Mouse (Mus musculus): ENCODE results near the gene Foxa2.

DNA sequence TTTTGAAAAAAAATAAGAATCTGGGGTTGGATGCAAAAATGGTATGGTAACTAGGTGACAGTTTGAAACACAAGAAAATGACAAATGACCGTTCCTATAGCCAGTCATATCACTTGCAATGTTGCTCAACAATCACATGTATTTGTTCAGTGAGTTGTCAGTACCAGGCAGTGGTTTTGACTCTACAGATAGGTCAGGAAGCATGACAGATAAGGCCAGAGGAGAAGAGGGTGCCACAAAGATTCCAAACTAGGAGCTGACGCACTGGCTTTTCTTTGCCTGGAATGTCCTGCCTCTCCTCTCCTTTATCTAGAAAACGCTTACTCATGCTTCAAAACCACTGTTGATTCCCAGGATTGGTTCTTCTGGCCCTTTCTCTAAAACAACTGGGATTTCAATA lies 33.4 kb downstream of the Foxa2 start:
- TF ChIP-seq POLR2A (IDR thresholded peaks at IDR 0.05; ENCODE audit: insufficient read length, low read depth) (no peak), E2F4 (IDR thresholded peaks at IDR 0.05; ENCODE audit: insufficient read depth) (no peak), REST (IDR thresholded peaks at IDR 0.05; ENCODE audit: insufficient read depth, insufficient read length) (no peak), POLR2AphosphoS2 (IDR thresholded peaks at IDR 0.05; ENCODE audit: insufficient read length, low read depth) (no peak), USF1 (IDR thresholded peaks at IDR 0.05; ENCODE audit: low read depth) (no peak), MAX (IDR thresholded peaks at IDR 0.05; ENCODE audit: low read depth) (no peak), MYOG (IDR thresholded peaks at IDR 0.05; ENCODE audit: control insufficient read depth in 1 of 3, insufficient read depth in 1 of 3, insufficient read length in 2 of 3, low read depth in 2 of 3) (no peak), TCF12 (IDR thresholded peaks at IDR 0.05; ENCODE audit: insufficient read depth, poor library complexity, severe bottlenecking) (no peak)
